Mouse (Mus musculus) left cerebral cortex, adult 8-10 months (tissue): Measurements from ENCODE around the gene Mlh1. TPM values are rescaled to one million over a fixed set of nuclear protein-coding genes. Genes with fewer than 3 reads are reported as not detected.
A peak's percentile ranks its signal among the peaks of the same experiment; 100 is the strongest.

Experiments
- DNase-seq, 2 experiments: peaks; one replicate each; pipeline ENCODE4 v3.0.0; 2022; ENCODE audit warnings: low spot score in 2 of 2
- total RNA-seq, 4 experiments: library from RNA; stranded (reverse); gene quantifications; 2 replicates each; pipeline ENCODE4 v1.2.4; 2022

Gene Mlh1
- total RNA-seq, 4 experiments from 2014 or later = 13.1 to 20.9 (median 16.4) TPM

DNA sequence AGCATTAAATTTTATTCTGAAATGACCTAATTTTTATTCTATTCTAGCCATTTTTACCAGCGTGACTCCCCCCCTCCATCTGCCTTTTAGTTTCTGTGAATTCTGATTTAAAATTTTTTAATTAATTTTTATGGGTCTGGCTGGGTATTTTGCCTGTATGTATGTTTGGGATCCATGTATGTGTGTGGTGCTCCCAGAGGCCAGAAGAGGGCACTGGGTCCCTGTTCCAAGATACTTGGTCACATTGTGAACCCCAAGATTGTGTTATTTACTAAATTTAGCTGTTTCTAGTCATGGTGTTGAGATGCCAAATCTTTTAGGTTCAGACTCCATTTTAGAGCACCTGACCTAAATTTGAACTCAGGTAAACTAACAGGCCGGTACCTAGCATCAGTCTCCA, 14.9 kb upstream of the Mlh1 start:
- DNase-seq = no peak

DNA sequence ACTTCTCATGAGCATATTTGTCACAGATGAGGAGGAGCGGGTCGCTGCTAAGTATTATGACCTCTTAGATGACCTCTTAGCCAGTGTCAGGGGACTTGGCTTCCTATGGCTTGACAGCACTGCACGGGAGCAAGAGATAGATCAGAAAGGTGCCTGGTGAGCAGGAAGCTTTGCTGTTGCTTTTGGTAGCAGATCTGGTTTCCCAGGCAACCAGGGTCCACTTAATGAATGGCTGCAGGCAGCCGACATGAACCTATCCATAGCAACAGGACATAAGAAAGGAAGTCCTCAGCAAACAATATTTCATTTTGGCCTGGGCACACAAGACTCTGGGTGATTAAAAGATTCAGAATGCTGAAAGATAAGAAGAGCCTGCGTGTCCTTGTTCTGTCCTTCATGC, 14.1 kb upstream of the Mlh1 start:
- no peak for DNase-seq

DNA sequence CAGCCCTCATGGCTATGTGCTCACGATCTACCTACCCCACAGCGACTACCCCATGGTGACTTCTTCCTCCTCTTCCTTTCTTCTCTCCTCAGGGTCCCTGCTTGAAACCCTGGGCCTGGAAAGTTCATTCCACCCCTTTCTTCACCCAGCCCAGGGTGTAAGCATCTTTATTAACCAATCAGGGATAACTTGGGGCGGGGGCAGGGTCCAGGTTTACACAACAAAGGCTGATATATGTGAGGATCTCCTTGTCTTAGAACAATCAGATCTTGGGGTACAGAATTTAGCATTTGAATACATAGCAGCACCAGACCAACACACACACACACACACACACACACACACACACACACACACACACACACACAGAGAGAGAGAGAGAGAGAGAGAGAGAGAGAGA, 13.5 kb upstream of the Mlh1 start:
- DNase-seq = no peak

DNA sequence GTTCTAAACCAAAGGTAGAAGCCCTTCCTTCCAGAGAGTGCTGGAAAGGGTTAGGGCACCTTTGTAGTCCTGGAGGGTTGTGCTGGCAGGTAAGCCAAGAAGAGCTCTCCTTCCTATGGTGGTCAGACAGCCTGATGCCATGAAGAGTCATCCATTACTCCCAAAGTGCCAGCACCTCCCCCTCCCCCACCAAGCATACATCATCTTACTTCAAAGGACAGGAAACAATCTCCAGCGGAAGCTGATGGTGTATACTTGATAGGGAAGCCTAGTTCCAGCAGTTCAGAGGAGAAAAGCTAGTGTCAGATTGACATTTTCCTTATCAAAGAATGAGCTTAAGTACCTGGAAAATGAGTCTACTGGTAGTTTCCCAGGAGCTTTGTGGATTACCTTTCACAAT, 3.6 kb upstream of the Mlh1 start:
- no peak for DNase-seq

DNA sequence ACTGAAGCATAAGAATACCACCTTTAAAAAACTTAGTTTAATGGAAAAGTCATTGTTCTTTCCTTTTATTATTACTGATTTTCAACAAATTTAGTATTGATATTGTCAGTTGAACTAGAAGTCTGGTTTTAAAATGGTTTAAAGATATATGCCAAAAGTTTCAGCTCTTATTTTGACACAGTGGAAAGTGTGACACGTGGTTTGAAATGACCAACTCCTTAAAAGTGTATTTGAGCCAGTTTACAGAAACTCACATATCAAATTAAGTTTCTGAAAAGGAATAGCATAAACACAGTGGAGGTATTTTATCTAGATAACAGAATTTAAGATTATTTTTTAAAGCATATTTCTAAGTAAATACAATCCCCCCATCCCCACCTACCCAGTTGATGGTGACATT, 2.4 kb upstream of the Mlh1 start:
- no peak for DNase-seq

DNA sequence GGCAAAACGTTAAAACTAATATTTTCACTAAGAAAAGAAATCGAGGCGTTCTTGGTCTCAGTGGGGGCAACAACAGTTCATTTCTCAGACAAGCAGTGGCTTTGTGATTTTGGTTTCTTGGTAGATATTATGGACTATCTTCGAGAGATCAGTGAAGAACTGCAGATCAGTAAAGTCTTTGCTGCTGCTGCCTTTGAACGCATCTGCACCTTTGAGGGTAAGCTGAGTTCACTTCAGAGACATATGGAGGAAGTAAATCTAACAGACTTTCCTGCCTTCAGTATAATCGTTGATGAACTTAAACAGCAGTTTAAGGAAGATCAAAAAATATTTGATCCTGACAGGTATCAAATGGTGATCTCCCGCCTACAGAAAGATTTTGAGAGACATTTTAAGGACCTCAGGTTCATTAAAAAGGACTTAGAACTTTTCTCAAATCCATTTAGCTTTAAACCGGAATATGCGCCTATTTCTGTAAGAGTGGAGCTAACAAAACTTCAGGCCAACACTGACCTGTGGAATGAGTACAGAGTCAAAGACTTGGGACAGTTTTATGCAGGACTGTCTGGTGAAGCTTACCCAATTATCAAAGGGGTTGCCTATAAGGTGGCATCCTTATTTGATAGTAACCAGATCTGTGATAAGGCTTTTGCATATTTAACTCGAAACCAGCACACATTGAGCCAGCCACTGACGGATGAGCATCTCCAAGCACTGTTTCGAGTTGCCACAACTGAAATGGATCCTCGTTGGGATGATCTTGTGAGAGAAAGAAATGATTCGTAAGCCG, 1.6 kb upstream of the Mlh1 start:
- DNase-seq = no peak

DNA sequence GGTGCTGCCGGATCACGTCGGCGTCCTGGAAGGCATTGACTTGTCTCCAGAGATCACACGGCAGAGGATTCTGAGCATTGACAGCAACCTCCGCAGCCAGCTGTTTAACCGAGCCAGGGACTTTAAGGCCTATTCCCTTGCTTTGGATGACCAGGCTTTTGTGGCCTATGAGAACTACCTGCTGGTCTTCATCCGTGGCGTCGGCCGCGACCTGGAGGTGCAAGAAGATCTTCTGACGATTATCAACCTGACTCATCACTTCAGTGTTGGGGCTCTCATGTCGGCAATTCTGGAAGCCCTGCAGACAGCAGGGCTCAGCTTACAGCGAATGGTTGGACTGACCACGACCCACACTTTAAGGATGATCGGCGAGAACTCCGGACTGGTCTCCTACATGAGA, 765 bp upstream of the Mlh1 start:
- peak; percentile 19 to 25 for DNase-seq

DNA sequence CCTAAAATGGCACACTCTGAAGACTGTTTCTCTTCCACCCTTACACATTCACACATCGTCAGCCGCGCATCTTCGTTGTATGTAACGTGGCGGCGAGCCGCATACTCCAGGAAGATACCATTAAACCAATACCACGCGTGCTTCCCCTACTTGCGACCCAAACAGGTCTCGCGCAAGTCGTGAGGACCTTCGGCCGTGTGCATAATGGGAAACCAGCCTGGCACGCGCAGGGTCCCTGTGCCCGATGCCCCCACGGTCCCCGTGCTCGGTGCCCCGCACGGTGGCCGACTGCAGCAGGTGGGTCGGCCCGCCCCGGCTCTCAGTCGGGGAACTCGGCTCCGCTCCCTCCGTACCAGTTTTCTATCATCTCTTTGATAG, 546 bp downstream of the Mlh1 start:
- no peak for DNase-seq

DNA sequence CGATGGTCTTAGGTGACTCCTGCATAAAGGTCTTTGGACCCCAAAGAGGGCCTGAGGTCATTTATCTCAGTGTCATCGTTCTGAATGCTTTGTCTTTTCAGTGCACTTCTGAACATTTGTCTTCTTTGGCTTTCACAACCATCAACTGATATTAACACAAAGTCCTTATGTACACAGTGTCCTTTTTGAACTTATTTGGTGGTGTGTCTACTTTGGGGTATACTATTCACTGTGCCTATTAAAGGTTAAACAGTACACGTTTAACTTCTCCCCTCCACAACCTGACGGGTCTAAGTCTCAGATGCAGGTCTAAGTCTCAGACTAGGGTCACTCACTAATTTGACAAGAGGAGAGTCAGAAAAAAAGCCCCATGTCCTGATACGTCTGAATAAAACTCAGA, 985 bp downstream of the Mlh1 start:
- no peak for DNase-seq

DNA sequence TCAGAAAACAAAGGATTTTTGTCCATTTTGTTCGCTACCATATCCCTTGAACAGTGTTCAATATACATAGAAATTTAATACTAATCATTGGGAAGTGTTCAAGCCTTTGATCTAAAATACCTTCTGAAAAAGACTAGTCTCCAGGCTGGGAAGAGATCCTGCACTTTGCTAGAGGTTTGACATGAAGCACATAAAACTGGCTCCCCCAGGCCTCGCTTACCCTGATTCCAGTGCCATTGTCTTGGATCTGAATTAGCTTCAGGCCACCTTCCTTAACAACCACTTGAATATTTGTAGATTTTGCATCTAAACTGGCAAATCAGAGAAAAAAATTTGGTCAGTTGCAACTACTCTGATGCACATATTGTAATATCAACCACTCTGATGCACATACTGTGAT, 3.6 kb downstream of the Mlh1 start:
- no peak for DNase-seq

DNA sequence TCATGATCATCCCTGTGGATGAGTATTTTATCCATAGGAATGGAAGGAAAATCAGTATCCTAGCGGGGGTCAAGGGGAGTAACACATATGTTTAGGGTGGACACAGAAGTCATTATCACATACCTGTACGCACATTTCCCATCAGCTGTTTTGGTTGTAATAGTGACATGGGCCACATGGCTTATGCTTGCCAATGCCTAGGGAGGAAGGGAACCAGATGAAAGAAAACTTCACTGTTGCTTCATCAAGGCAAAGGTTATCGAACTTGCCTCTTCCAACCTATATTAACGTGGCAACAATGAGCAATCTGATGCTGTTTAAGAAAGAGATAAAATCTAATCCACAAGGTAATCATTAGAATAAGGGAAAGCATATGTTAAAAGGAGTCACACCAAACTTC, 10.2 kb downstream of the Mlh1 start:
- no peak for DNase-seq

DNA sequence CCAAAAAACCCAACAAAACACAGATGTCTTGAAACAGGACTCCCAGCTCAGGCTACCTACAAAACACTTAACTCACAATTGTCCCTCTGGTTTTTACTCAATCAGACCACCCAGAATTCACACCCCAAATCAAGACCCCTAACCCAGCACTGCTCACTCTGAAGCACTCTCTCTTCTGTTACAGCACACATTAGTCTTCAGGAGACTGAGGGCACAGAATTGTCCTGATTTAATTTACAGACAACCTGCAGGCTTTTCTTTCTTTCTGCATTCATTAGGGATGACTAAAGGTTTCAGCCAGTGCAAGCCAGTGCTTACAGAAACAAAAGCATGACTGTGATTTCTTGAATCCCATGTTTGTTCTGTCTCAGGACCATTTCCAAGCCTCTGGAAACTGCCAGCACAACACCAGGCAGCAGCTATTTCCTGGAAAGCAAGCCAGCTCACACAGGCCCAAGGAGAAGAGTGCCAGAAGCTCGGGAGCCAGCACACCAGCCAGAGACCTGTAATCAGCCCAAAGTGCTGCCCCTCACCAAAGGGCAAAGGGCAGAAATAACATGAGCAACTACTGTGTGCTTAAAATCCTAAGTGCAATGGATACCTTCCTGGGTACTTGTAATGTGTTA, 11.1 kb downstream of the Mlh1 start:
- peak in 1 of 2 experiments; percentile 36 for DNase-seq

DNA sequence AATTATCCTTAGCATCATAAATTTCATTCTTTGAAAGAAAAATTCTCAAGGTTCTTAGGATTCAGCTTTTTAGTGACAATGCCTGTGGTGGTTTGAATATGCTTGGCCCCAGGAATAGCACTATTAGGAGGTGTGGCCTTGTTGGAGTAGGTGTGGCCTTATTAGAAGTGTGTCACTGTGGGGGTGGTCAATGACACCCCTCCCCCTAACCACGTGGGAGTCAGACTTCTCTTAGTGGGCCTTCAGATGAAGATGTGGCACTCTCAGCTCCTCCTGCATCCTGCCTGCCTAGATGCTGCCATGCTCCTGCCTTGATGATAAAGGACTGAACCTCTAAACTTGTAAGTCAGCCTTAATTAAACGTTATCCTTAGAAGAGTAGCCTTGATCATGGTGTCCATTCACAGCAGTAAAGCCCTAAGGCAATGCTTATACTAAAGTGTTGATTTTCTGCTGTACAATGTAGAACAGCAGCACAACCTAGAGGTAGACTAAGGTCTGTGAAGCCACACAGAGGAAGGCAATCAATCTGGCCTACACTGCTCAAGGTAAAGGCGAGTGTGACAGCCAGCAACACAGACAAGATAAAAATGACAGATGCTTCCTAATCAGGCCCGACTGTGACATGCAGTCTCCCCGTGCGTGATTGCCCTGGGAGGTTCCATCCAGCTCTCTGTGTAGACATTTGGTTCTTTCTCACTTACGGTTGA, 19.3 kb downstream of the Mlh1 start:
- no peak for DNase-seq

DNA sequence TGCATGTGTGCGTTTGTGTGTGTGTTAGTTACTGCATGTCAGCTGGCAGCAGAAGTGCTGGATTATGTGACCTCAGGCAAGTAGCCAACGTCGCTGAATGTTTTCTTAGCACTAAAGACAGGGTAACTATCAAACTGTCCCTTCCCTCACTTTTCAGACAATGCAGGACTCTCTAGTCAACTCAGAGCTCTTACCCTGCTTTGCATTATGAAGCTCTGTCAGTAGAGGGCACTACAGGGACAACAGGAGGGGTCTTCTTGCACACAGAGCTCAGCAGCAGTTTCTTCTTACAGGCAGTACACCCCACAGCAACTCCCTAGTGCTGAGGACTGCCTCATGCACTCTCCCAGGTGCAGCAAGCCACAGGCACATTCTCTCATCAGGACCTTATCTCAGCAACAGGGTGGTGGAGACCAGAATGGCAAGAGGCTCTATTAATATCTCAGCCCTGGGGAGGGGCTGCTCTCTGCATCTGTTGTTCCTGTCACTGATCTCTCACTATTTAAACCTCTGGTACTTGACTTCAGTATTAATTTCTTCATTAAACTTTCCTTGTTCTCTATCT, 23.8 kb downstream of the Mlh1 start:
- DNase-seq = no peak

DNA sequence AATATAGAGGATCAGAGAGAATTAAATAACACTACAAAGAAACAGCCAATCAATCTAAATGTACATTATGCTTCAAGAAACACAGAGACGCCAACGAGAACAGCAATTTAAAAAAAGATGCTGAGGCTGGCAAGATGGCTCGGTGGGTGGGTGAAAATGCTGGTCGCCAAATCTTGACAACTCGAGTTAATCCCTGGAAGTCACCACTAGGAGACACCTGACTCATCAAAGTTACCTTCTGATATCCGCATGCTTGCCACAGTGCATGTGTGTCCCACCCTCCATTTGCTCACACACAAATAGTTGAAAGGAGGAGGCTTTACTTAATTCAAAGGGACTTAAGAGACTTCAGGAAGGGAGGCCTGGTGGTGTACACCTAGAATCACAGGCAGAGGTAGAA, 26.0 kb downstream of the Mlh1 start:
- DNase-seq = no peak

DNA sequence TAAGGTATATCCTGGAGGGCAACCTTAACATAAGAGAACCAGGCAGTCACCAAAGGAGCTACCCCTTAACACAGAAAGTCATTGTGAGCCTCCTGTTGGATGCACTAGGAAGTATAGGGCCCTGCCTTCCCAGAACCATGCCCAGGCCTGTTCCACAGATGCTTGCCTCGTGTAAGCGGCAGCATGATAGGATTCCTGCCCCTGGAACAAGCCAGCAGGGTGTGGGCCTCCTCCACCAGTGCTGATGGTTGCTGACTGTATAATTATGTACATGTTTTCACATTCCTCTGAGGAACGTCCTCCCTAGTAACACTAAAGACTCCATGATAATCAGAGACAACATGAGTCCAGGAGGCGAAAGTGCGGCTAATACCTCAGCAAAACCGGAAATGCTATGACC, 28.2 kb downstream of the Mlh1 start:
- no peak for DNase-seq

DNA sequence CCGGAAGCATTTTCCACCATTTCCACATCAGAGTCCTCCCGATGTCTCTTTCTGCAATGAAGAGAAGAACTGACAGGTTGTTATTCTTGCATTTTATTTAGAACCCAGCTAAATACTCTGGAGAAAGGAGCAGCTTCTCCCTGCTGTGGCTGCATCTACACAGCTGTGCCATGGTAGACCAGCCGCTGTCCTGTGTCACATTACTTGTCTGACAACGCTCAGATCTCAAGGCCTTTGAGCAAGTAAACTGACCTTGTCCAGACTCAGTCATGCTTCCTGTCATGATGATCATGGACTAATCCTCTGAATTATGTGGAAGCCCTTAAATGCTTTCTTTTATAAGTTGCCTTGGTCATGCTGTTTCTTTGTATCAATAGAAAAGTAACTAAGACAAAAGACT, 31.8 kb downstream of the Mlh1 start:
- no peak for DNase-seq

DNA sequence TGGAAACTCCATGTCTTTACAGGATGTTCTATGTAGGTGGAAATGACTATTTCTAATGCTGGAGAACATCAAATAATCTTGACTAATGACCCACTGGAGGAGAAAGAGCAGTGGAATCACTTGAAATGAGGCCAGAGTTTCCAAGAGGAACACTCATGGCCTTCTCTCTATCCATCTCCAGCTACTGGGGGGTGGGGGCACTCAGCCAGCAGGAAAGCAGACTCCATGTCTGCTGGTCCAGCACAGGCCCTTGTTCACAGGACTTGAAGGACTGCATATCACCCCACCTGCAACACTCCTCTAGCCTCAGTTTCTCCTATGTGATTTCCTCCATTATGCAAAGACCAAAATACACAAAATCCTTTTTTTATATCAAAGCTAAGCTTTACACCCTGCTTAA, 33.9 kb downstream of the Mlh1 start:
- no peak for DNase-seq

DNA sequence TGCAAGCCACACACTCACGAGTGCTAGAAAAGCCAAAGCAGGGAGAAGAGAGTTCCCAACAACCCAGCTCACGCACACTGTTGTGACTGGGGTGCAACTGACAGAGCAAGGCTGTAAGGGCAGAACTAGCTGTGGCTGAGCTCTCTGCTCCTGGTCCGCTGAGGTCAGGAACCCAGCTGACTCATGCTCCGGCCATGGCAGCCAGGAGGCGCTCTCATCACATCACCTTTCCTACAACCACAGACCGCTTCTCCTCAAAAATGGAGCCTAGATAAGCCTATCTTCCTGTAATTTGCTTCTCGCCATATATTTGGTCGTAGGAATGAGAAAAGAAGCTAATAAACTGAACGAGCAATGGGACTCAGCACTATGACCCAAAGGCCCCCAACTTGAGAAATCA, 36.9 kb downstream of the Mlh1 start:
- no peak for DNase-seq

DNA sequence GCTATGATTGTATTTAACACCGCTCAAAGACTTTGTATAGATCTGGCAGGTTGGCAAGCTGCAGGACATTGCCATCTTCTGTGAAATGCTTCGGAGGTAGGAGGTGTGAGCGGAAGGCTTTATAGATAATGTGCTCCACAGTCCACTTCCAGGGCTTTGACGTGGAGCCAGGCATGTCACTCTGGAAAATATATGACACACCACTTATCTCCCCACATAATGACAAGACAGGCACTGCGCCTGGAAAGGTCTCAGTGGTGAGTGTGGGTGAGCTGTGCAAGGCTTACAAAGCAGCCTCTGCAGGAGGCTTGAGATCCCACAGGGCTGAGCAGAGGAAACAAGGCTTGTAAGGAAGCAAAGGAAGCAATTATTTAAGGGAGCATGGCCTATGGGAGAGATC, 43.1 kb downstream of the Mlh1 start:
- DNase-seq = no peak

DNA sequence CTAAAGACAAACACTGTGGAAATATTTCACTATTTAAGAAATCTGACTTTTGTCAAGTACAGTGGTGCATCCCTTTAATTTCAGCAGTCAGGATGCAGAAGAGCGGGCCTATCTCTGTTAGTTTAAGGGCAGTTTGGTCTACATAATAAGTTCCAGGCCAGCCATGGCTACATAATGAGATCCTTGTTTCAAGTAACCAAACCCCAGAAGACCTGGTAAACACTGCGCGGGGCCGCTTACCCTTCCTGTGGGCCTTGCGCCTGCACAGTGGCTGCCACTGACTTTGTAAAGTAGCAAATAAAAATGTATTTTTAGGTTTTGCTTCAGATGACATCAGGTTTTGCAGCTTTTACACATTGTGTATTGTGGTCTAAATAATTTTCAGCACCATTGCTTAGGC, 48.2 kb downstream of the Mlh1 start:
- DNase-seq = no peak

DNA sequence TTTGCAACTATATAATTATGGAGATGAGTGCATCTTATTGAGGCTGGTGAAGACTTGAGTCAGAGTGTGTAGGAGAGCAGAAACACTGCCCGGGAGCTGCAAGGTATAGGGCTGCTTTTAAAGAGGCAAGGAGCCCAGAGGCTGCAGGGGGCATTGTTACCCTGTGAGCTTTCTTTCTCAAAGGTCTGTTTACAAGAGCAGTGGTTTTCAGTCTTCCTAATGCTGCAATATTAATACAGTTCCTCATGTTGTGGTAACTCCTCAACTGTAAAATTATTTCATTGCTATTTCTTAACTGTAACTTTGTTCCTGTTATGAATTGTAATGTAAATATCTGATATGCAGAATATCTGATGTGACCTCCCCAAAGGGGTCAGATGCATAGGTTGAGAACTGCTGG, 50.0 kb downstream of the Mlh1 start:
- no peak for DNase-seq
